Mouse (Mus musculus) CH12.LX (cell line): Measurements from ENCODE around the gene Ubxn7. TPM values are rescaled to one million over a fixed set of nuclear protein-coding genes. Genes with fewer than 3 reads are reported as not detected.

ENCODE experiments used
- DNase-seq: peaks from one replicate; pipeline ENCODE4 v3.0.0-alpha.2; 2013; ENCODE audit errors: extremely low read depth
- H3K27ac ChIP-seq: 2 replicates; pipeline ENCODE4 v1.5.1; 2012; ENCODE audit warnings: low read depth, mild to moderate bottlenecking, control low read depth, moderate library complexity; ENCODE audit not compliant: insufficient read depth
- H3K27me3 ChIP-seq: replicated peaks from 2 replicates; pipeline ENCODE3; 2012; ENCODE audit warnings: inconsistent platforms
- H3K36me3 ChIP-seq, 2 experiments: replicated peaks in 1 of 2; 2 replicates each; pipeline versions ENCODE3 to v1.6.1; 2012; ENCODE audit warnings: inconsistent platforms in 1 of 2, low read length in 1 of 2, mild to moderate bottlenecking in 1 of 2, mixed read lengths in 1 of 2, moderate library complexity in 1 of 2; ENCODE audit not compliant: control insufficient read depth in 1 of 2, insufficient read depth in 1 of 2
- H3K4me1 ChIP-seq, 2 experiments: 2 replicates each; pipeline ENCODE4 v1.6.1; 2012; ENCODE audit warnings: inconsistent platforms in 1 of 2, moderate library complexity in 1 of 2; ENCODE audit not compliant: insufficient read depth in 2 of 2, control insufficient read depth in 1 of 2
- H3K4me2 ChIP-seq: 2 replicates; pipeline ENCODE4 v1.6.1; 2012; ENCODE audit warnings: low read depth, mild to moderate bottlenecking, control low read depth; ENCODE audit not compliant: poor library complexity, insufficient read depth, severe bottlenecking
- H3K4me3 ChIP-seq, 3 experiments: fragments of 150-350 bp in 1 of 3; sonication (generic) in 1 of 3; replicated peaks in 1 of 3; 2 replicates each; pipeline versions ENCODE3 to v1.5.1; 2011 to 2012; ENCODE audit warnings: low read depth in 2 of 3, low read length in 2 of 3, mild to moderate bottlenecking in 2 of 3, moderate library complexity in 2 of 3, control low read depth in 1 of 3, improper control_type of control experiment in 1 of 3, inconsistent platforms in 1 of 3, mixed read lengths in 1 of 3; ENCODE audit not compliant: poor library complexity in 1 of 3
- H3K79me2 ChIP-seq: replicated peaks from 2 replicates; pipeline ENCODE4 v1.6.1; 2012; ENCODE audit warnings: mild to moderate bottlenecking, moderate library complexity; ENCODE audit not compliant: control insufficient read depth, poor library complexity, insufficient read depth, severe bottlenecking; ENCODE audit errors: extremely low read depth
- H3K9ac ChIP-seq: 2 replicates; pipeline ENCODE4 v1.6.1; 2012; ENCODE audit warnings: low read depth, mild to moderate bottlenecking, control low read depth, moderate library complexity; ENCODE audit not compliant: insufficient read depth
- H3K9me3 ChIP-seq: replicated peaks from 2 replicates; pipeline ENCODE3; 2012; ENCODE audit warnings: low read length, inconsistent platforms, mixed read lengths
- CHD2 ChIP-seq: IDR thresholded peaks from 2 replicates; pipeline ENCODE4 v1.6.1; 2011; ENCODE audit warnings: low read length, improper control_type of control experiment
- CTCF ChIP-seq, 2 experiments: IDR thresholded peaks in 1 of 2; conservative IDR thresholded peaks in 1 of 2; 2 replicates each; pipeline ENCODE4 v1.5.1; 2011 to 2012; ENCODE audit warnings: low read depth in 2 of 2, low read length in 2 of 2, improper control_type of control experiment in 1 of 2, inconsistent platforms in 1 of 2, mild to moderate bottlenecking in 1 of 2, moderate library complexity in 1 of 2
- E2F4 ChIP-seq: IDR thresholded peaks from 2 replicates; pipeline ENCODE4 v1.6.1; 2011; ENCODE audit warnings: low read depth, low read length, improper control_type of control experiment; ENCODE audit not compliant: insufficient replicate concordance
- EP300 ChIP-seq: IDR thresholded peaks from 2 replicates; pipeline ENCODE4 v1.6.1; 2011; ENCODE audit warnings: low read length, improper control_type of control experiment
- ETS1 ChIP-seq: conservative IDR thresholded peaks from 2 replicates; pipeline ENCODE4 v1.6.1; 2012; ENCODE audit warnings: low read depth, mild to moderate bottlenecking, inconsistent platforms, low read length, improper control_type of control experiment, moderate library complexity
- GABPA ChIP-seq: IDR thresholded peaks from 2 replicates; pipeline ENCODE4 v1.6.1; 2012; ENCODE audit warnings: low read depth, low read length, improper control_type of control experiment, inconsistent platforms; ENCODE audit not compliant: insufficient replicate concordance
- HCFC1 ChIP-seq: IDR thresholded peaks from 2 replicates; pipeline ENCODE4 v1.6.1; 2012; ENCODE audit warnings: low read depth, mild to moderate bottlenecking, inconsistent platforms, low read length, improper control_type of control experiment
- JUN ChIP-seq: IDR thresholded peaks from 2 replicates; pipeline ENCODE4 v1.6.1; 2011; ENCODE audit warnings: low read depth, mild to moderate bottlenecking, low read length, improper control_type of control experiment, moderate library complexity; ENCODE audit not compliant: insufficient read depth
- JUND ChIP-seq: conservative IDR thresholded peaks from 2 replicates; pipeline ENCODE4 v1.6.1; 2011; ENCODE audit warnings: low read depth, low read length, improper control_type of control experiment
- MAFK ChIP-seq: IDR thresholded peaks from 2 replicates; pipeline ENCODE4 v1.6.1; 2011; ENCODE audit warnings: low read length, improper control_type of control experiment; ENCODE audit not compliant: insufficient replicate concordance
- MAX ChIP-seq: IDR thresholded peaks from 2 replicates; pipeline ENCODE4 v1.6.1; 2011; ENCODE audit warnings: low read length, improper control_type of control experiment
- MAZ ChIP-seq: IDR thresholded peaks from 2 replicates; pipeline ENCODE4 v1.6.1; 2012; ENCODE audit warnings: low read depth, mild to moderate bottlenecking, inconsistent platforms, low read length, improper control_type of control experiment, moderate library complexity
- MEF2A ChIP-seq: IDR thresholded peaks from 2 replicates; pipeline ENCODE4 v1.6.1; 2014; ENCODE audit warnings: low read depth, mild to moderate bottlenecking, inconsistent platforms, low read length, improper control_type of control experiment, borderline replicate concordance
- MXI1 ChIP-seq: IDR thresholded peaks from 2 replicates; pipeline ENCODE4 v1.6.1; 2011; ENCODE audit warnings: mild to moderate bottlenecking, low read depth, low read length, improper control_type of control experiment
- MYC ChIP-seq: IDR thresholded peaks from 2 replicates; pipeline ENCODE4 v1.6.1; 2011; ENCODE audit warnings: low read depth, mild to moderate bottlenecking, improper control_type of control experiment, low read length
- NRF1 ChIP-seq: IDR thresholded peaks from 2 replicates; pipeline ENCODE4 v1.6.1; 2014; ENCODE audit warnings: low read depth, mild to moderate bottlenecking, inconsistent platforms, low read length, improper control_type of control experiment, moderate library complexity
- UBTF ChIP-seq: IDR thresholded peaks from 2 replicates; pipeline ENCODE4 v1.6.1; 2012; ENCODE audit warnings: low read depth, mild to moderate bottlenecking, inconsistent platforms, low read length, improper control_type of control experiment, moderate library complexity
- USF1 ChIP-seq: IDR thresholded peaks from 2 replicates; pipeline ENCODE4 v1.6.1; 2014; ENCODE audit warnings: low read depth, mild to moderate bottlenecking, inconsistent platforms, low read length, improper control_type of control experiment
- ZKSCAN1 ChIP-seq: IDR thresholded peaks from 2 replicates; pipeline ENCODE4 v1.6.1; 2012; ENCODE audit warnings: low read depth, inconsistent platforms, low read length, improper control_type of control experiment, borderline replicate concordance
- dilution Hi-C: fragments of 300-500 bp; cut with MboI; formaldehyde crosslinking; loops from 2 replicates; pipeline ENCODE4 v1.14.3; 2020; ENCODE audit warnings: low sequenced_read_pairs; ENCODE audit not compliant: extremely low pct_unique_long_range_greater_than_20kb, extremely low pct_ligation_motif_present
- in situ Hi-C: fragments of 300-500 bp; cut with MboI; formaldehyde crosslinking; loops from 3 replicates; pipeline ENCODE4 v1.14.3; 2019; ENCODE audit warnings: low sequenced_read_pairs, low pct_ligation_motif_present, low pct_unique_long_range_greater_than_20kb, mixed read lengths
- polyA plus RNA-seq: library from polyadenylated mRNA; unstranded; fragments of >175 nt; gene quantifications from 2 replicates; pipeline ENCODE4 v1.2.1, GENCODE M21; 2012; ENCODE audit warnings: low read depth; ENCODE audit not compliant: insufficient read length
- total RNA-seq, 2 experiments: library from RNA; depleted of rRNA; stranded (reverse); fragments of 300-350 nt in 1 of 2; fragments of >200 nt in 1 of 2; gene quantifications; 2 replicates each; pipeline ENCODE4 v1.2.3; 2012 to 2014

The Ubxn7 gene
- total and polyA plus RNA-seq, 3 experiments = 25.7 to 32.8 (median 26.8) TPM

DNA sequence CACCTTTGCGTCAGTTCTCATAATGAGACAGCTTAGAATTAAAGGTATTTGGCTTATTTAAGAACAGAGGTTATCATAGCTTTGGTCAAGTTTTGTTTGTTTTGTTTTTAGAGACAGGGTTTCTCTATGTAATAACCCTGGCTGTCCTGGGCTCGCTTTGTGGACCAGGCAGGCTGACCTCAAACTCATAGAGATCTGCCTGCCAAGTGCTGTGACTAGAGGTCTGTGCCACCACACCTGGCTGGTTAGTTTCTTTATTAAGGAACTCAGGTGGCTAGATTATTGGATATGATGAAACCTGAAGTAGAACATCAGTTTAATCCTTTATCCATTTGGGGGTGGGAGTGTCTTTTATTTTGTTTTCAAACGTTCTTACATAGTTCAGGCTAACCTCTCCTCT is 57.8 kb downstream of the Ubxn7 start:
- peaks cover 33 to 73% of the 10 kb centered on the region in 2 experiments for H3K36me3 ChIP-seq
- no peaks in the 10 kb centered on the region for H3K79me2 ChIP-seq
- H3K4me2 ChIP-seq = no peak overlapping the region
- no peaks in the 10 kb centered on the region for H3K27me3 ChIP-seq
- no peak overlapping the region for H3K9ac ChIP-seq
- in situ Hi-C loops (no loop called here), dilution Hi-C loops (no loop called here)
- H3K4me3 ChIP-seq = no peak overlapping the region
- H3K4me1 ChIP-seq = peaks cover under 1 to 4% of the 10 kb centered on the region in 2 experiments; a peak in 3 of 4 replicates
- no peak overlapping the region for H3K27ac ChIP-seq
- TF ChIP-seq UBTF (no peak), CTCF (conservative IDR thresholded peaks at IDR 0.05 in 1 of 2, IDR thresholded peaks at IDR 0.05 in 1 of 2; ENCODE audit: low read depth in 2 of 2, low read length in 2 of 2) (no peak), MEF2A (no peak), MAX (no peak), JUN (no peak), NRF1 (no peak), GABPA (no peak), MYC (no peak), ZKSCAN1 (no peak), MAFK (no peak)
- DNase-seq = no peak
- no peaks in the 10 kb centered on the region for H3K9me3 ChIP-seq

GRCm38 (mm10) chr16:32390882-32391281 is 58.8 kb downstream of the Ubxn7 start:
- Histone ChIP-seq H3K4me3 (no peak overlapping the region), H3K79me2 (no peaks in the 10 kb centered on the region; the same call in 1 of the 2 replicates), H3K27me3 (no peaks in the 10 kb centered on the region), H3K27ac (no peak overlapping the region), H3K36me3 (peaks cover 25 to 63% of the 10 kb centered on the region in 2 experiments), H3K4me1 (peaks cover 10 to 14% of the 10 kb centered on the region in 2 experiments; a peak in 3 of 4 replicates), H3K9ac (no peak overlapping the region), H3K9me3 (no peaks in the 10 kb centered on the region)
- in situ Hi-C loops = no loop called here
- no peak for DNase-seq
- dilution Hi-C loops = no loop called here
- TF ChIP-seq MAFK (no peak), JUND (no peak), MAZ (no peak), MEF2A (no peak), E2F4 (no peak), GABPA (no peak), HCFC1 (no peak), EP300 (no peak), MXI1 (no peak), NRF1 (no peak), USF1 (no peak), CTCF (conservative IDR thresholded peaks at IDR 0.05 in 1 of 2, IDR thresholded peaks at IDR 0.05 in 1 of 2; ENCODE audit: low read depth in 2 of 2, low read length in 2 of 2) (no peak), ETS1 (no peak), CHD2 (no peak)
- TF ChIP-seq, all 38 proteins: peak for 0
- H3K4me2 ChIP-seq = no peak overlapping the region
